Mouse (Mus musculus): ENCODE results near the gene Gm5741. TPM values are rescaled to one million over a fixed set of nuclear protein-coding genes. Genes with fewer than 3 reads are reported as not detected.

Gene Gm5741
- 0.62 and 0.92 TPM in 2 replicates for polyA plus RNA-seq (2015; fragmentation: Nextera tagmentation; extraction: Ambion mirVana)

DNA sequence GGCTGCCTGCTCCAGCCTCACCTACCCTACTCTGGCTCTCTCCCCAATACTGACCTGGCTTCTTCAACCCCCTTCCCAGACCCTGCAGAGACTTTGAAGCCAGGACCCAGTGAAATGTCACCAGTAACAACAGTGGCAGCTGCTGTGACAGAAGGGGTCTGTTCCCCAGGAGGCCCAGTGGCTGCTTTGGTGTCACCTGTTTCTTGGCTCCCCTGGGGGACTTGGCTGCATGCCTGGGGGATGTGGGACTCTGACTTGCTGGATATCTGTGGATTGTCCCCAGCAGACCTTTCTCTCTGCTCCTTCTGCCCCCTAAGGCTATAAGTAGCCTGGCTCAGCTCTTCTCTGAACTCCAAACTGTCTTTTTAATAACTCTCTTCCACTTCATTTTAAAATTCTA is at the start of gene Gm5741:
Gene Gm5741, minus strand, starts transcription at position 1 of the 400 bp plus-strand sequence.
- H3K9ac ChIP-seq (replicated peaks; ENCODE audit: low read length) = no peak within 1 kb of the TSS
- H3K27me3 ChIP-seq (ENCODE audit: insufficient read depth, low read length) = no peaks in the 10 kb centered on the region
- H3K4me3 ChIP-seq (ENCODE audit: low read length) = no peak within 1 kb of the TSS
- H3K27ac ChIP-seq (ENCODE audit: low read length) = no peak within 1 kb of the TSS
- H3K36me3 ChIP-seq (ENCODE audit: insufficient read depth, low read length) = peaks cover 6% of the 10 kb centered on the region; the same call in 1 of the 2 replicates
- H3K4me1 ChIP-seq (ENCODE audit: insufficient read depth, low read length) = peaks cover 11% of the 10 kb centered on the region
- ATAC-seq (ENCODE audit: low FRiP score, low TSS enrichment) = no peak
- H3K9me3 ChIP-seq (ENCODE audit: low read length) = no peaks in the 10 kb centered on the region
- no peak within 1 kb of the TSS for H3K4me2 ChIP-seq (replicated peaks; ENCODE audit: low read depth, low read length)

GRCm38 (mm10) chr8:85116984-85117383 is 49.2 kb upstream of the Gm5741 start:
- no peak overlapping the region for H3K4me2 ChIP-seq (replicated peaks; ENCODE audit: low read depth, low read length)
- no peak overlapping the region for H3K4me3 ChIP-seq (ENCODE audit: low read length)
- ATAC-seq (ENCODE audit: low FRiP score, low TSS enrichment) = no peak
- H3K4me1 ChIP-seq (ENCODE audit: insufficient read depth, low read length) = peaks cover 3% of the 10 kb centered on the region; the same call in 1 of the 2 replicates
- 92% methylated on average over 7 of the region's 7 CpGs for WGBS
- no peaks in the 10 kb centered on the region for H3K27me3 ChIP-seq (ENCODE audit: insufficient read depth, low read length)
- H3K9ac ChIP-seq (replicated peaks; ENCODE audit: low read length) = no peak overlapping the region
- H3K36me3 ChIP-seq (ENCODE audit: insufficient read depth, low read length) = peaks cover 5% of the 10 kb centered on the region
- no peak overlapping the region for H3K27ac ChIP-seq (ENCODE audit: low read length)
- 0 out of 2 replicates have a peak, but pooled peaks cover under 1% of the 10 kb centered on the region for H3K9me3 ChIP-seq (ENCODE audit: low read length)

GRCm38 (mm10) chr8:85115501-85115900 is 47.7 kb upstream of the Gm5741 start:
- Histone ChIP-seq H3K9ac (replicated peaks; ENCODE audit: low read length) (no peak overlapping the region), H3K4me1 (ENCODE audit: insufficient read depth, low read length) (peaks cover 3% of the 10 kb centered on the region; the same call in 1 of the 2 replicates), H3K27me3 (ENCODE audit: insufficient read depth, low read length) (no peaks in the 10 kb centered on the region), H3K4me3 (ENCODE audit: low read length) (no peak overlapping the region), H3K36me3 (ENCODE audit: insufficient read depth, low read length) (peaks cover 19% of the 10 kb centered on the region), H3K4me2 (replicated peaks; ENCODE audit: low read depth, low read length) (no peak overlapping the region), H3K9me3 (ENCODE audit: low read length) (peaks cover 4% of the 10 kb centered on the region; the same call in 1 of the 2 replicates), H3K27ac (ENCODE audit: low read length) (no peak overlapping the region)
- WGBS = 80% methylated on average over 4 of the region's 4 CpGs
- no peak for ATAC-seq (ENCODE audit: low FRiP score, low TSS enrichment)

GRCm38 (mm10) chr8:85113241-85113640 is 45.5 kb upstream of the Gm5741 start:
- no peak for ATAC-seq (ENCODE audit: low FRiP score, low TSS enrichment)
- H3K9me3 ChIP-seq (ENCODE audit: low read length) = peaks cover 4% of the 10 kb centered on the region; the same call in 1 of the 2 replicates
- peaks cover 38% of the 10 kb centered on the region for H3K36me3 ChIP-seq (ENCODE audit: insufficient read depth, low read length)
- H3K27me3 ChIP-seq (ENCODE audit: insufficient read depth, low read length) = no peaks in the 10 kb centered on the region
- no peak overlapping the region for H3K27ac ChIP-seq (ENCODE audit: low read length)
- no peaks in the 10 kb centered on the region for H3K4me1 ChIP-seq (ENCODE audit: insufficient read depth, low read length)
- H3K4me3 ChIP-seq (ENCODE audit: low read length) = no peak overlapping the region
- no peak overlapping the region for H3K9ac ChIP-seq (replicated peaks; ENCODE audit: low read length)
- H3K4me2 ChIP-seq (replicated peaks; ENCODE audit: low read depth, low read length) = no peak overlapping the region
- 95% methylated on average over 10 of the region's 10 CpGs for WGBS

GRCm38 (mm10) chr8:85100076-85100665 is 32.4 kb upstream of the Gm5741 start:
- Histone ChIP-seq H3K4me2 (replicated peaks; ENCODE audit: low read depth, low read length) (no peak overlapping the region), H3K27ac (ENCODE audit: low read length) (no peak overlapping the region), H3K9me3 (ENCODE audit: low read length) (no peaks in the 10 kb centered on the region), H3K9ac (replicated peaks; ENCODE audit: low read length) (no peak overlapping the region), H3K4me1 (ENCODE audit: insufficient read depth, low read length) (no peaks in the 10 kb centered on the region), H3K36me3 (ENCODE audit: insufficient read depth, low read length) (peaks cover 30% of the 10 kb centered on the region), H3K27me3 (ENCODE audit: insufficient read depth, low read length) (no peaks in the 10 kb centered on the region), H3K4me3 (ENCODE audit: low read length) (no peak overlapping the region)
- ATAC-seq (ENCODE audit: low FRiP score, low TSS enrichment) = no peak
- WGBS = 83% methylated on average over 4 of the region's 4 CpGs

GRCm38 (mm10) chr8:85096850-85097249 is 29.1 kb upstream of the Gm5741 start:
- peaks cover 42% of the 10 kb centered on the region for H3K36me3 ChIP-seq (ENCODE audit: insufficient read depth, low read length)
- ATAC-seq (ENCODE audit: low FRiP score, low TSS enrichment) = no peak
- no peaks in the 10 kb centered on the region for H3K27me3 ChIP-seq (ENCODE audit: insufficient read depth, low read length)
- no peaks in the 10 kb centered on the region for H3K4me1 ChIP-seq (ENCODE audit: insufficient read depth, low read length)
- 92% methylated on average over 4 of the region's 4 CpGs for WGBS
- no peak overlapping the region for H3K4me2 ChIP-seq (replicated peaks; ENCODE audit: low read depth, low read length)
- H3K27ac ChIP-seq (ENCODE audit: low read length) = no peak overlapping the region
- no peak overlapping the region for H3K9ac ChIP-seq (replicated peaks; ENCODE audit: low read length)
- H3K9me3 ChIP-seq (ENCODE audit: low read length) = no peaks in the 10 kb centered on the region
- no peak overlapping the region for H3K4me3 ChIP-seq (ENCODE audit: low read length)

GRCm38 (mm10) chr8:85096196-85096595 is 28.4 kb upstream of the Gm5741 start:
- H3K9ac ChIP-seq (replicated peaks; ENCODE audit: low read length) = no peak overlapping the region
- H3K9me3 ChIP-seq (ENCODE audit: low read length) = no peaks in the 10 kb centered on the region
- peaks cover 44% of the 10 kb centered on the region for H3K36me3 ChIP-seq (ENCODE audit: insufficient read depth, low read length)
- ATAC-seq (ENCODE audit: low FRiP score, low TSS enrichment) = no peak
- 89% methylated on average over 16 of the region's 16 CpGs for WGBS
- no peak overlapping the region for H3K27ac ChIP-seq (ENCODE audit: low read length)
- no peak overlapping the region for H3K4me2 ChIP-seq (replicated peaks; ENCODE audit: low read depth, low read length)
- H3K4me3 ChIP-seq (ENCODE audit: low read length) = no peak overlapping the region
- H3K4me1 ChIP-seq (ENCODE audit: insufficient read depth, low read length) = no peaks in the 10 kb centered on the region
- H3K27me3 ChIP-seq (ENCODE audit: insufficient read depth, low read length) = no peaks in the 10 kb centered on the region

DNA sequence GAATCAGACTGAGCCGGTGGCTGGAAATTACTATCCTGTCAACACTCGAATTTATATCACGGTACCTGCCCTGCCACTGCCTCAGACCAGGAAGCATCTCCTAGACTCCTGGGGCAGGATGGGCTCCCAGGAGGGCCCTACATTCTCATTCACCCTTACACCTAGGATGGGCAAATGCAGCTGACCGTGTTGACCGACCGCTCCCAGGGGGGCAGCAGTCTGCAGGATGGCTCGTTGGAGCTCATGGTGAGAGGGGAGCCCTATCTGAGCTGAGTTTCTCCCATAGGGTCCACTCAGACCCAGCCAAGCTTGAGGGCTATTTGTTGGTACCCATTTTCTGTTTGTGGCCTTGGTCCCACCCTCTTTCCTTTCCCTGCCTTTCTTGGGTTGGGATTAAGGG is 27.8 kb upstream of the Gm5741 start:
- Histone ChIP-seq H3K27ac (ENCODE audit: low read length) (no peak overlapping the region), H3K4me2 (replicated peaks; ENCODE audit: low read depth, low read length) (no peak overlapping the region), H3K9ac (replicated peaks; ENCODE audit: low read length) (no peak overlapping the region), H3K4me1 (ENCODE audit: insufficient read depth, low read length) (no peaks in the 10 kb centered on the region), H3K36me3 (ENCODE audit: insufficient read depth, low read length) (peaks cover 48% of the 10 kb centered on the region), H3K27me3 (ENCODE audit: insufficient read depth, low read length) (no peaks in the 10 kb centered on the region), H3K9me3 (ENCODE audit: low read length) (no peaks in the 10 kb centered on the region), H3K4me3 (ENCODE audit: low read length) (no peak overlapping the region)
- WGBS = 87% methylated on average over 7 of the region's 7 CpGs
- no peak for ATAC-seq (ENCODE audit: low FRiP score, low TSS enrichment)

GRCm38 (mm10) chr8:85095051-85095450 is 27.3 kb upstream of the Gm5741 start:
- H3K36me3 ChIP-seq (ENCODE audit: insufficient read depth, low read length) = peaks cover 48% of the 10 kb centered on the region
- H3K4me2 ChIP-seq (replicated peaks; ENCODE audit: low read depth, low read length) = no peak overlapping the region
- H3K9me3 ChIP-seq (ENCODE audit: low read length) = no peaks in the 10 kb centered on the region
- no peak overlapping the region for H3K27ac ChIP-seq (ENCODE audit: low read length)
- no peak for ATAC-seq (ENCODE audit: low FRiP score, low TSS enrichment)
- WGBS = 93% methylated on average over 13 of the region's 13 CpGs
- no peak overlapping the region for H3K4me3 ChIP-seq (ENCODE audit: low read length)
- no peaks in the 10 kb centered on the region for H3K27me3 ChIP-seq (ENCODE audit: insufficient read depth, low read length)
- no peaks in the 10 kb centered on the region for H3K4me1 ChIP-seq (ENCODE audit: insufficient read depth, low read length)
- H3K9ac ChIP-seq (replicated peaks; ENCODE audit: low read length) = no peak overlapping the region

GRCm38 (mm10) chr8:85091526-85092090 is 23.8 kb upstream of the Gm5741 start:
- Histone ChIP-seq H3K27me3 (ENCODE audit: insufficient read depth, low read length) (no peaks in the 10 kb centered on the region), H3K9ac (replicated peaks; ENCODE audit: low read length) (no peak overlapping the region), H3K4me1 (ENCODE audit: insufficient read depth, low read length) (no peaks in the 10 kb centered on the region), H3K4me3 (ENCODE audit: low read length) (no peak overlapping the region), H3K9me3 (ENCODE audit: low read length) (no peaks in the 10 kb centered on the region), H3K36me3 (ENCODE audit: insufficient read depth, low read length) (peaks cover 54% of the 10 kb centered on the region), H3K27ac (ENCODE audit: low read length) (no peak overlapping the region), H3K4me2 (replicated peaks; ENCODE audit: low read depth, low read length) (no peak overlapping the region)
- ATAC-seq (ENCODE audit: low FRiP score, low TSS enrichment) = no peak
- WGBS = 35% methylated on average over 21 of the region's 21 CpGs

All from kidney, embryonic 16.5 days (tissue).